Mouse (Mus musculus) intestine, embryonic 16.5 days (tissue): ENCODE measurements around the gene Smyd1. TPM values are rescaled to one million over a fixed set of nuclear protein-coding genes. Genes with fewer than 3 reads are reported as not detected.

Experiments
- ATAC-seq: fragments of 200-750 bp; cut with Nextera tagmentation; 2 replicates; pipeline ENCODE4 v1.8.0; 2017; ENCODE audit warnings: moderate TSS enrichment, moderate library complexity
- H3K27ac ChIP-seq: fragments of 300-500 bp; sonication (generic); 2 replicates; pipeline ENCODE4 v1.5.1; 2014; ENCODE audit warnings: mild to moderate bottlenecking, low read length
- H3K27me3 ChIP-seq: fragments of 300-500 bp; sonication (generic); replicated peaks from 2 replicates; pipeline ENCODE4 v1.6.1; 2014; ENCODE audit warnings: low read length, control low read depth, mixed read lengths; ENCODE audit not compliant: control insufficient read depth, insufficient read depth
- H3K36me3 ChIP-seq: fragments of 300-500 bp; sonication (generic); 2 replicates; pipeline ENCODE4 v1.6.1; 2014; ENCODE audit warnings: low read length, control low read depth; ENCODE audit not compliant: control insufficient read depth, insufficient read depth
- H3K4me1 ChIP-seq: fragments of 300-500 bp; sonication (generic); 2 replicates; pipeline ENCODE4 v1.6.1; 2014; ENCODE audit warnings: low read length, control low read depth, mixed read lengths; ENCODE audit not compliant: control insufficient read depth, insufficient read depth
- H3K4me2 ChIP-seq: fragments of 300-500 bp; sonication (generic); 2 replicates; pipeline ENCODE4 v1.6.1; 2014; ENCODE audit warnings: low read depth, low read length, control low read depth
- H3K4me3 ChIP-seq: fragments of 300-500 bp; sonication (generic); 2 replicates; pipeline ENCODE4 v1.5.1; 2014; ENCODE audit warnings: mild to moderate bottlenecking, low read length
- H3K9ac ChIP-seq: fragments of 300-500 bp; sonication (generic); 2 replicates; pipeline ENCODE4 v1.6.1; 2014; ENCODE audit warnings: low read depth, low read length
- H3K9me3 ChIP-seq: fragments of 300-500 bp; sonication (generic); 2 replicates; pipeline ENCODE4 v1.6.1; 2016; ENCODE audit warnings: low read length, control low read depth; ENCODE audit not compliant: control insufficient read depth
- WGBS: fragments of 180-500 bp; shearing (Covaris S2); extraction: QIAGEN DNeasy Blood & Tissue Kit; methylation state at CpG from one replicate; pipeline ENCODE4 v1.1.7; 2014; 5-methylcytosine and 5-hydroxymethylcytosine counted together
- polyA plus RNA-seq: library from polyadenylated mRNA; unstranded; fragments of >200 nt; fragmentation: Nextera tagmentation; extraction: Ambion mirVana; gene quantifications from 2 replicates; pipeline ENCODE4 v1.2.1, GENCODE M21; 2015

Smyd1 gene
- polyA plus RNA-seq, 1 experiment from 2014 or later = 0.34 TPM

- H3K27ac ChIP-seq = no peak overlapping the region
- H3K4me3 ChIP-seq = no peak overlapping the region
- WGBS = 52% methylated on average over 1 of the region's 1 CpGs
- no peaks in the 10 kb centered on the region for H3K9me3 ChIP-seq
- no peaks in the 10 kb centered on the region for H3K4me1 ChIP-seq
- H3K9ac ChIP-seq = no peak overlapping the region
- no peaks in the 10 kb centered on the region for H3K36me3 ChIP-seq
- no peak overlapping the region for H3K4me2 ChIP-seq
- H3K27me3 ChIP-seq = no peaks in the 10 kb centered on the region
- no peak for ATAC-seq
Observed at GRCm38 (mm10) chr6:71257375-71257774, 64.7 kb downstream of the Smyd1 start.

GRCm38 (mm10) chr6:71256166-71256565 lies 65.9 kb downstream of the Smyd1 start:
- WGBS = 92% methylated on average over 10 of the region's 10 CpGs
- no peaks in the 10 kb centered on the region for H3K27me3 ChIP-seq
- no peak overlapping the region for H3K4me2 ChIP-seq
- no peaks in the 10 kb centered on the region for H3K36me3 ChIP-seq
- H3K27ac ChIP-seq = no peak overlapping the region
- H3K9me3 ChIP-seq = no peaks in the 10 kb centered on the region
- no peaks in the 10 kb centered on the region for H3K4me1 ChIP-seq
- no peak overlapping the region for H3K9ac ChIP-seq
- H3K4me3 ChIP-seq = no peak overlapping the region
- ATAC-seq = no peak

GRCm38 (mm10) chr6:71254456-71254855 lies 67.6 kb downstream of the Smyd1 start:
- no peaks in the 10 kb centered on the region for H3K4me1 ChIP-seq
- 82% methylated on average over 6 of the region's 6 CpGs for WGBS
- H3K27me3 ChIP-seq = no peaks in the 10 kb centered on the region
- H3K4me2 ChIP-seq = no peak overlapping the region
- no peaks in the 10 kb centered on the region for H3K36me3 ChIP-seq
- H3K9ac ChIP-seq = no peak overlapping the region
- H3K27ac ChIP-seq = no peak overlapping the region
- no peaks in the 10 kb centered on the region for H3K9me3 ChIP-seq
- H3K4me3 ChIP-seq = no peak overlapping the region
- ATAC-seq = no peak

- Histone ChIP-seq H3K4me1 (no peaks in the 10 kb centered on the region), H3K9me3 (no peaks in the 10 kb centered on the region), H3K4me3 (no peak overlapping the region), H3K27ac (no peak overlapping the region), H3K27me3 (no peaks in the 10 kb centered on the region), H3K36me3 (no peaks in the 10 kb centered on the region), H3K9ac (no peak overlapping the region), H3K4me2 (no peak overlapping the region)
- no peak for ATAC-seq
- 86% methylated on average over 8 of the region's 8 CpGs for WGBS
Observed at GRCm38 (mm10) chr6:71250951-71251350, 71.1 kb downstream of the Smyd1 start.

- Histone ChIP-seq H3K4me3 (no peak overlapping the region), H3K9ac (no peak overlapping the region), H3K4me2 (no peak overlapping the region), H3K9me3 (no peaks in the 10 kb centered on the region), H3K36me3 (no peaks in the 10 kb centered on the region), H3K4me1 (no peaks in the 10 kb centered on the region), H3K27me3 (no peaks in the 10 kb centered on the region), H3K27ac (no peak overlapping the region)
- no peak for ATAC-seq
- WGBS = 66% methylated on average over 3 of the region's 3 CpGs
Observed at GRCm38 (mm10) chr6:71249615-71250014, 72.4 kb downstream of the Smyd1 start.

GRCm38 (mm10) chr6:71248420-71248819 lies 73.6 kb downstream of the Smyd1 start:
- Histone ChIP-seq H3K9me3 (no peaks in the 10 kb centered on the region), H3K4me3 (no peak overlapping the region), H3K4me1 (no peaks in the 10 kb centered on the region), H3K27ac (no peak overlapping the region), H3K4me2 (no peak overlapping the region), H3K27me3 (no peaks in the 10 kb centered on the region), H3K36me3 (no peaks in the 10 kb centered on the region), H3K9ac (no peak overlapping the region)
- 94% methylated on average over 1 of the region's 1 CpGs for WGBS
- ATAC-seq = 0 out of 2 replicates have a peak, but pooled peaks have one; percentile 38

GRCm38 (mm10) chr6:71243258-71243657 lies 78.8 kb downstream of the Smyd1 start:
- no peaks in the 10 kb centered on the region for H3K27me3 ChIP-seq
- 93% methylated on average over 3 of the region's 3 CpGs for WGBS
- H3K4me1 ChIP-seq = no peaks in the 10 kb centered on the region
- no peak overlapping the region for H3K27ac ChIP-seq
- no peak overlapping the region for H3K4me3 ChIP-seq
- no peak overlapping the region for H3K4me2 ChIP-seq
- ATAC-seq = no peak
- no peaks in the 10 kb centered on the region for H3K36me3 ChIP-seq
- no peaks in the 10 kb centered on the region for H3K9me3 ChIP-seq
- no peak overlapping the region for H3K9ac ChIP-seq

GRCm38 (mm10) chr6:71242811-71243210 lies 79.2 kb downstream of the Smyd1 start:
- no peak overlapping the region for H3K4me2 ChIP-seq
- no peak overlapping the region for H3K4me3 ChIP-seq
- H3K27ac ChIP-seq = no peak overlapping the region
- no peaks in the 10 kb centered on the region for H3K27me3 ChIP-seq
- H3K9ac ChIP-seq = no peak overlapping the region
- no peaks in the 10 kb centered on the region for H3K9me3 ChIP-seq
- WGBS = 85% methylated on average over 1 of the region's 1 CpGs
- H3K36me3 ChIP-seq = no peaks in the 10 kb centered on the region
- no peak for ATAC-seq
- no peaks in the 10 kb centered on the region for H3K4me1 ChIP-seq

GRCm38 (mm10) chr6:71240831-71241230 lies 81.2 kb downstream of the Smyd1 start:
- Histone ChIP-seq H3K9me3 (no peaks in the 10 kb centered on the region), H3K27ac (no peak overlapping the region), H3K36me3 (no peaks in the 10 kb centered on the region), H3K4me1 (no peaks in the 10 kb centered on the region; the same call in 1 of the 2 replicates), H3K4me2 (no peak overlapping the region), H3K27me3 (no peaks in the 10 kb centered on the region), H3K9ac (no peak overlapping the region), H3K4me3 (no peak overlapping the region)
- WGBS = 78% methylated on average over 7 of the region's 7 CpGs
- ATAC-seq = no peak

- H3K9me3 ChIP-seq = no peaks in the 10 kb centered on the region
- no peaks in the 10 kb centered on the region; the same call in 1 of the 2 replicates for H3K4me1 ChIP-seq
- H3K27me3 ChIP-seq = no peaks in the 10 kb centered on the region
- WGBS = 91% methylated on average over 26 of the region's 26 CpGs
- H3K9ac ChIP-seq = no peak overlapping the region
- no peak overlapping the region for H3K27ac ChIP-seq
- no peak overlapping the region for H3K4me2 ChIP-seq
- no peak for ATAC-seq
- H3K4me3 ChIP-seq = no peak overlapping the region
- no peaks in the 10 kb centered on the region for H3K36me3 ChIP-seq
Observed at GRCm38 (mm10) chr6:71239069-71239750, 82.8 kb downstream of the Smyd1 start.
